Mouse (Mus musculus): ENCODE data around the gene Armc9. TPM values are rescaled to one million over a fixed set of nuclear protein-coding genes. Genes with fewer than 3 reads are reported as not detected.

Gene Armc9
- total RNA-seq, 1 experiment: 12.6 TPM

DNA sequence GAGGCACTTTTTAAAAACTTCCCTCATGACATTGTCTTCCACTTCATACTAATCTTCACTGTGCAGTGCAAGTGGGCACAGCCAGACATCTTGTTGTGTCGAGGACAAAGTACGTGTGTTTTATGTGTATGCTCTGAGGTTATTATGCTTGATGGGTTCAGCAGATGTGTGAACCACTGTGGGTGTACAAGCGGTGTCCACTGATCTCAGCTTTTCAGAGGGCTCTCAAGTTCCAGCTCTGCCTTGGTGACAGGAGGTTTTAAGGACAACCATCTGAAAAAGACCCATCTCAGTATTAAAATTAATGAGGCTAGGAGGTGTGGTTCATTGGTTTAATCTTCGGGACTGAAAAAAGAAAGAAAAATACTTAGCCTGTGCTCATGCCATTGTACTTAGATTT lies 35.0 kb upstream of the Armc9 start:
- peaks cover 17% of the 10 kb centered on the region for H3K36me3 ChIP-seq (ENCODE audit: control insufficient read depth, insufficient read depth, low read length, poor library complexity, severe bottlenecking)
- no peak overlapping the region for H3K4me3 ChIP-seq (ENCODE audit: insufficient read depth in 1 of 2, low read depth in 1 of 2, low read length in 2 of 2, poor library complexity in 1 of 2, severe bottlenecking in 1 of 2)
- no peak for DNase-seq (ENCODE audit: low read depth, low spot score)
- H3K9me3 ChIP-seq (ENCODE audit: control insufficient read depth, insufficient read depth, low read depth, low read length): no peaks in the 10 kb centered on the region
- H3K27ac ChIP-seq (ENCODE audit: insufficient read depth, low read depth, low read length, poor library complexity, severe bottlenecking): no peak overlapping the region
- TF ChIP-seq HCFC1 (IDR thresholded peaks at IDR 0.05; ENCODE audit: borderline replicate concordance, insufficient read depth, low read length) (no peak), ZC3H11A (IDR thresholded peaks at IDR 0.05; ENCODE audit: borderline replicate concordance, low read depth, low read length) (no peak), ZNF384 (IDR thresholded peaks at IDR 0.05; ENCODE audit: low read depth, low read length) (no peak), MAFK (IDR thresholded peaks at IDR 0.05; ENCODE audit: insufficient read depth, low read depth, low read length) (no peak), CHD2 (IDR thresholded peaks at IDR 0.05; ENCODE audit: low read depth, low read length) (no peak)
- no peaks in the 10 kb centered on the region for H3K4me1 ChIP-seq (ENCODE audit: control insufficient read depth in 2 of 2, insufficient read depth in 2 of 2, low read length in 2 of 2, poor library complexity in 1 of 2)
- in situ Hi-C loops (cut with MboI; ENCODE audit: low sequenced_read_pairs in 2 of 2, unreplicated experiment in 2 of 2): no loop called here
- no peak overlapping the region for H3K9ac ChIP-seq (ENCODE audit: insufficient read depth, low read depth, low read length, poor library complexity, severe bottlenecking)

DNA sequence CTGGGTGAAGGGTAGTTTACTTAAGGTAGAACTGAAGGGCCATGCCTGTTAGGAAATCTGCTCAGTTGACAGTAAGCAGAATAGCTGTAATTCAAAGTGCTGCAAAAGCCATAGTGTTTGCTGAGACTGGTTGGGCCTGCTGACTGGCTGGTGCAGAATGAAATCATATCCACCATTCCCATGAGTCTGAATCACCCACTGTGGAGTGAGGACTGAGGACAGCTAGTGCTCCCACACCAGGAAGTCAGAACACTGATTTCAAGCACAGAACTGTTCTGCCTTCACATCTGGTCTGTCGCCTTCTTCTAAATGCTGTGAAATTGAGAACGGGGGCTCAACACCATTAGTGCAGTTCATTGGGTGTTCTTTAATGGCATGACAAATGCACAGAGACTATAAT lies 28.5 kb upstream of the Armc9 start:
- Histone ChIP-seq H3K4me3 (ENCODE audit: insufficient read depth in 1 of 2, low read depth in 1 of 2, low read length in 2 of 2, poor library complexity in 1 of 2, severe bottlenecking in 1 of 2) (no peak overlapping the region), H3K36me3 (ENCODE audit: control insufficient read depth, insufficient read depth, low read length, poor library complexity, severe bottlenecking) (peaks cover 16% of the 10 kb centered on the region), H3K9me3 (ENCODE audit: control insufficient read depth, insufficient read depth, low read depth, low read length) (no peaks in the 10 kb centered on the region), H3K27ac (ENCODE audit: insufficient read depth, low read depth, low read length, poor library complexity, severe bottlenecking) (no peak overlapping the region), H3K9ac (ENCODE audit: insufficient read depth, low read depth, low read length, poor library complexity, severe bottlenecking) (no peak overlapping the region), H3K4me1 (ENCODE audit: control insufficient read depth in 2 of 2, insufficient read depth in 2 of 2, low read length in 2 of 2, poor library complexity in 1 of 2) (no peaks in the 10 kb centered on the region)
- in situ Hi-C loops (cut with MboI; ENCODE audit: low sequenced_read_pairs in 2 of 2, unreplicated experiment in 2 of 2): no loop called here
- TF ChIP-seq HCFC1 (IDR thresholded peaks at IDR 0.05; ENCODE audit: borderline replicate concordance, insufficient read depth, low read length): no peak
- TF ChIP-seq CHD2 (IDR thresholded peaks at IDR 0.05; ENCODE audit: low read depth, low read length): no peak
- TF ChIP-seq ZNF384 (IDR thresholded peaks at IDR 0.05; ENCODE audit: low read depth, low read length): no peak
- no peak for TF ChIP-seq MAFK (IDR thresholded peaks at IDR 0.05; ENCODE audit: insufficient read depth, low read depth, low read length)
- DNase-seq (ENCODE audit: low read depth, low spot score): no peak

DNA sequence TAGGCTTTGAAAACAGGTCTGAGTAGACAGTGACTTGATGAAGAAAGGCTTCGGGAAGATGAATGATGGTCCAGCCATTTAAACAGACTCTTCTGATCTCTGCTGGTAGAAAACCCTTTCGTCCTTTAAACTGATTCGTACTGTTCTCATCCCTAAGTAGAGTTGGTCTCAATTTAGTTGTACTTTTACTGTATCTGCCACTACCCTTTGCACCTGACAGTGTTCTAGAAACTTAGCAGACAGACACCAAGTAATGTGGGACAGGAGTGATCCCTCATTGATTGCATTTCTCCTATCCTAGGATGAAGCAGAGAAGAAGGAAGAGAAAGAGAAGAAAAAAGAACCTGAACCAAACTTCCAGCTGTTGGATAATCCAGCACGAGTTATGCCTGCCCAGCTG lies 21.2 kb upstream of the Armc9 start, which contains the start of gene Gm21972:
TSS of gene Gm21972 (plus strand) at position 301 of the 400 bp plus-strand sequence.
- TF ChIP-seq MAFK (IDR thresholded peaks at IDR 0.05; ENCODE audit: insufficient read depth, low read depth, low read length) (no peak), HCFC1 (IDR thresholded peaks at IDR 0.05; ENCODE audit: borderline replicate concordance, insufficient read depth, low read length) (no peak), ZNF384 (IDR thresholded peaks at IDR 0.05; ENCODE audit: low read depth, low read length) (no peak), ZC3H11A (IDR thresholded peaks at IDR 0.05; ENCODE audit: borderline replicate concordance, low read depth, low read length) (no peak), CHD2 (IDR thresholded peaks at IDR 0.05; ENCODE audit: low read depth, low read length) (no peak)
- no peak within 1 kb of the TSS for H3K27ac ChIP-seq (ENCODE audit: insufficient read depth, low read depth, low read length, poor library complexity, severe bottlenecking)
- no peak within 1 kb of the TSS for H3K4me3 ChIP-seq (ENCODE audit: insufficient read depth in 1 of 2, low read depth in 1 of 2, low read length in 2 of 2, poor library complexity in 1 of 2, severe bottlenecking in 1 of 2)
- in situ Hi-C loops (cut with MboI; ENCODE audit: low sequenced_read_pairs in 2 of 2, unreplicated experiment in 2 of 2): no loop called here
- H3K36me3 ChIP-seq (ENCODE audit: control insufficient read depth, insufficient read depth, low read length, poor library complexity, severe bottlenecking): peaks cover 20% of the 10 kb centered on the region
- no peak within 1 kb of the TSS for H3K9ac ChIP-seq (ENCODE audit: insufficient read depth, low read depth, low read length, poor library complexity, severe bottlenecking)
- DNase-seq (ENCODE audit: low read depth, low spot score): no peak
- no peaks in the 10 kb centered on the region for H3K9me3 ChIP-seq (ENCODE audit: control insufficient read depth, insufficient read depth, low read depth, low read length)
- no peaks in the 10 kb centered on the region for H3K4me1 ChIP-seq (ENCODE audit: control insufficient read depth in 2 of 2, insufficient read depth in 2 of 2, low read length in 2 of 2, poor library complexity in 1 of 2)

DNA sequence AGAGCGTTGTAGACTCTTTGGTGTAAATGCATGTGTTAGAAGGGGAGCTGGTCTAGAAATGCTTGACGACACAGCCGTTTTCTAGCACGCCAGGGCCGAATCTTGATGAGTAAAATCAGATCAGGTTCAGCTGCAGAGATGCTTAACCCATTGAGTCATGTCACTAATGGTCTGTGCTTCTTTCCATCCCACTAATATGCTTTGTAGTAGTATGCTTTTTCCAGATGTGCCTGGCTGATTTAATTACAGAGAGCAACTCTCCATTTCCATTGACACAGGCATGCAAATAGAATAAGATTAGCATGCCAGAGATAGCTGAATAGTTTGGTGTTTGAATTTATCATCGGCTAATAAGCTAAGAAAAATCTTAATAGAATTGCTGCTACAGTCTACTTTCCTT lies 19.3 kb upstream of the Armc9 start:
- Histone ChIP-seq H3K9ac (ENCODE audit: insufficient read depth, low read depth, low read length, poor library complexity, severe bottlenecking) (no peak overlapping the region), H3K9me3 (ENCODE audit: control insufficient read depth, insufficient read depth, low read depth, low read length) (no peaks in the 10 kb centered on the region), H3K36me3 (ENCODE audit: control insufficient read depth, insufficient read depth, low read length, poor library complexity, severe bottlenecking) (peaks cover 21% of the 10 kb centered on the region), H3K4me1 (ENCODE audit: control insufficient read depth in 2 of 2, insufficient read depth in 2 of 2, low read length in 2 of 2, poor library complexity in 1 of 2) (no peaks in the 10 kb centered on the region), H3K27ac (ENCODE audit: insufficient read depth, low read depth, low read length, poor library complexity, severe bottlenecking) (no peak overlapping the region), H3K4me3 (ENCODE audit: insufficient read depth in 1 of 2, low read depth in 1 of 2, low read length in 2 of 2, poor library complexity in 1 of 2, severe bottlenecking in 1 of 2) (no peak overlapping the region)
- in situ Hi-C loops (cut with MboI; ENCODE audit: low sequenced_read_pairs in 2 of 2, unreplicated experiment in 2 of 2): no loop called here
- no peak for DNase-seq (ENCODE audit: low read depth, low spot score)
- TF ChIP-seq HCFC1 (IDR thresholded peaks at IDR 0.05; ENCODE audit: borderline replicate concordance, insufficient read depth, low read length) (no peak), ZC3H11A (IDR thresholded peaks at IDR 0.05; ENCODE audit: borderline replicate concordance, low read depth, low read length) (no peak), MAFK (IDR thresholded peaks at IDR 0.05; ENCODE audit: insufficient read depth, low read depth, low read length) (no peak), ZNF384 (IDR thresholded peaks at IDR 0.05; ENCODE audit: low read depth, low read length) (no peak), CHD2 (IDR thresholded peaks at IDR 0.05; ENCODE audit: low read depth, low read length) (no peak)

DNA sequence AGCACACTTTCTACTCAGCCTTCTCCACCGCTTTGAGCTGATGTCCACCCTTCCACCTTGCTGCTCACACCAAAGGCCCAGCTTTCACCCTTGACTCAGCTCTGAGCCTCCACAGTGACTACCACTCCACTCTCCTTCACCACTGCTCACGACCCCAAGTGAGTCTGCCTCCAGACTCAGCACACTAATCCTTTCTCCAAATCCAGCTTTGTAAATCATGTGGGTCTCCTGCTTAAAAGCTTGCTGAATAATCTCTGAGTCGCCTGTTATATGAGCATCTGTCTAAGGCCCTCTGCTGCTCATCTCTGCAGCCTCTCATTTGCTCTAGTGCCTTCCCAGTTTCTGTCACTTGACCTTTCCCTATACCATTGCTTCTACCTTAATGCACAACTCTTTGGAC lies 13.5 kb upstream of the Armc9 start:
- no peaks in the 10 kb centered on the region; a peak in 1 of 4 replicates for H3K4me1 ChIP-seq (ENCODE audit: control insufficient read depth in 2 of 2, insufficient read depth in 2 of 2, low read length in 2 of 2, poor library complexity in 1 of 2)
- H3K9me3 ChIP-seq (ENCODE audit: control insufficient read depth, insufficient read depth, low read depth, low read length): no peaks in the 10 kb centered on the region
- TF ChIP-seq HCFC1 (IDR thresholded peaks at IDR 0.05; ENCODE audit: borderline replicate concordance, insufficient read depth, low read length) (no peak), ZNF384 (IDR thresholded peaks at IDR 0.05; ENCODE audit: low read depth, low read length) (no peak), CHD2 (IDR thresholded peaks at IDR 0.05; ENCODE audit: low read depth, low read length) (no peak), ZC3H11A (IDR thresholded peaks at IDR 0.05; ENCODE audit: borderline replicate concordance, low read depth, low read length) (no peak), MAFK (IDR thresholded peaks at IDR 0.05; ENCODE audit: insufficient read depth, low read depth, low read length) (no peak)
- no peak overlapping the region for H3K4me3 ChIP-seq (ENCODE audit: insufficient read depth in 1 of 2, low read depth in 1 of 2, low read length in 2 of 2, poor library complexity in 1 of 2, severe bottlenecking in 1 of 2)
- in situ Hi-C loops (cut with MboI; ENCODE audit: low sequenced_read_pairs in 2 of 2, unreplicated experiment in 2 of 2): no loop called here
- DNase-seq (ENCODE audit: low read depth, low spot score): no peak
- H3K27ac ChIP-seq (ENCODE audit: insufficient read depth, low read depth, low read length, poor library complexity, severe bottlenecking): no peak overlapping the region
- peaks cover 18% of the 10 kb centered on the region for H3K36me3 ChIP-seq (ENCODE audit: control insufficient read depth, insufficient read depth, low read length, poor library complexity, severe bottlenecking)
- no peak overlapping the region for H3K9ac ChIP-seq (ENCODE audit: insufficient read depth, low read depth, low read length, poor library complexity, severe bottlenecking)
